Mouse (Mus musculus): ENCODE results near the gene Cenpt. TPM values are rescaled to one million over a fixed set of nuclear protein-coding genes. Genes with fewer than 3 reads are reported as not detected.

Cenpt gene
- polyA plus RNA-seq, 1 experiment from 2014 or later = 46.9 TPM

DNA sequence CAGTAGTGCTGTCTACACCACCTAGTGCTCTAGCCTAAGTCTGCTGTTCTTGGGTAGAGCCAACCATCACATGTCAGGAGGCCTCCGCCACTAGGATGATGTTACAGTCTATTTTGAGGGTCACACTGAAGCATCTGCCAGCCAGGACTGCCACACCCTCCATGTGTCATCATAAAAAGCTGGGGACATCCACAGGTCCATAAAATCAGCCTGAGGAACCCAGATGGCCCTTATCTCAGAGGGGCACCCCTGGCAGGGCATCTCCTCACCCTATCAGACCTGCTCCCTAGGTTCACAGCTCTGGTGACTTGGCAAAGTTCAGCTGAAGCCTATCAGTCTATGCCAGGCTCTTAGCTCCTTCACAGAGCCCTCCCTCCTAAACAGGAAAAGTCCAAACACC lies 32.2 kb downstream of the Cenpt start:
- no peak for ATAC-seq (ENCODE audit: insufficient number of reproducible peaks, low FRiP score, low TSS enrichment, low read depth)
- 81% methylated on average over 1 of the region's 1 CpGs for WGBS
- Histone ChIP-seq H3K4me1 (peaks cover 14% of the 10 kb centered on the region), H3K27me3 (no peaks in the 10 kb centered on the region), H3K4me3 (replicated peaks) (no peak overlapping the region), H3K27ac (replicated peaks) (no peak overlapping the region), H3K36me3 (peaks cover 58% of the 10 kb centered on the region), H3K4me2 (replicated peaks) (no peak overlapping the region), H3K9ac (no peak overlapping the region), H3K9me3 (replicated peaks) (no peaks in the 10 kb centered on the region)

- H3K9me3 ChIP-seq (replicated peaks) = no peaks in the 10 kb centered on the region
- peaks cover 48% of the 10 kb centered on the region for H3K36me3 ChIP-seq
- no peak overlapping the region for H3K27ac ChIP-seq (replicated peaks)
- H3K27me3 ChIP-seq = no peaks in the 10 kb centered on the region
- H3K9ac ChIP-seq = no peak overlapping the region
- no peak overlapping the region for H3K4me3 ChIP-seq (replicated peaks)
- no peak overlapping the region for H3K4me2 ChIP-seq (replicated peaks)
- ATAC-seq (ENCODE audit: insufficient number of reproducible peaks, low FRiP score, low TSS enrichment, low read depth) = no peak
- WGBS = 93% methylated on average over 3 of the region's 3 CpGs
- H3K4me1 ChIP-seq = peaks cover 7% of the 10 kb centered on the region; the same call in 1 of the 2 replicates
These were observed 33.4 kb downstream of the Cenpt start for GRCm38 (mm10) chr8:105819659-105820058.

DNA sequence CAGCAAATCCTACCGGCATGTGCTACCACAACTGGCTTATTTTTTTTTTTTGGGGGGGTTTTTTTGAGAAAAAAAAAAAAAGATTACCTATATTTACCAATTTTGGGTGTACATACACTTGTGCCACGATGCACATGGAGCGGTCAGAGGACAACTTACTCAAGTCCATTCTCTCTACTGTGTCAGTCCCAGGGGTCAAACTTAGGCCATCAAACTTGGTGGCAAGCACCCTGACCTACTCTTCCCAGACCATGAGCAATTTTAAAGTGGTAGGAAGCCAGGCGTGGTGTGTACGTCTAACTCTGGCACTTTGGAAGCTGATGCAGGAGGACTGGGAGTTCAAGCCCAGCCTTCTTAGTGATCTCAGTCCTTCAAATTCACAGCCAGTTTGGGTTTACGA lies 39.8 kb downstream of the Cenpt start:
- WGBS = 94% methylated on average over 6 of the region's 6 CpGs
- Histone ChIP-seq H3K27ac (replicated peaks) (no peak overlapping the region), H3K9me3 (replicated peaks) (no peaks in the 10 kb centered on the region), H3K9ac (no peak overlapping the region), H3K4me1 (no peaks in the 10 kb centered on the region), H3K4me3 (replicated peaks) (no peak overlapping the region), H3K27me3 (no peaks in the 10 kb centered on the region), H3K4me2 (replicated peaks) (no peak overlapping the region), H3K36me3 (0 out of 2 replicates have a peak, but pooled peaks cover 7% of the 10 kb centered on the region)
- ATAC-seq (ENCODE audit: insufficient number of reproducible peaks, low FRiP score, low TSS enrichment, low read depth) = no peak

- 0 out of 2 replicates have a peak, but pooled peaks cover 7% of the 10 kb centered on the region for H3K36me3 ChIP-seq
- no peak overlapping the region for H3K9ac ChIP-seq
- H3K27ac ChIP-seq (replicated peaks) = no peak overlapping the region
- no peak overlapping the region for H3K4me3 ChIP-seq (replicated peaks)
- ATAC-seq (ENCODE audit: insufficient number of reproducible peaks, low FRiP score, low TSS enrichment, low read depth) = no peak
- no peaks in the 10 kb centered on the region for H3K27me3 ChIP-seq
- H3K9me3 ChIP-seq (replicated peaks) = no peaks in the 10 kb centered on the region
- H3K4me2 ChIP-seq (replicated peaks) = no peak overlapping the region
- H3K4me1 ChIP-seq = no peaks in the 10 kb centered on the region
- 83% methylated on average over 5 of the region's 5 CpGs for WGBS
These were observed 40.6 kb downstream of the Cenpt start for GRCm38 (mm10) chr8:105812511-105812910.

GRCm38 (mm10) chr8:105811543-105811942 lies 41.5 kb downstream of the Cenpt start:
- Histone ChIP-seq H3K36me3 (0 out of 2 replicates have a peak, but pooled peaks cover 7% of the 10 kb centered on the region), H3K9me3 (replicated peaks) (no peaks in the 10 kb centered on the region), H3K4me3 (replicated peaks) (no peak overlapping the region), H3K4me2 (replicated peaks) (no peak overlapping the region), H3K9ac (no peak overlapping the region), H3K27me3 (no peaks in the 10 kb centered on the region), H3K27ac (replicated peaks) (no peak overlapping the region), H3K4me1 (no peaks in the 10 kb centered on the region)
- WGBS = 80% methylated on average over 3 of the region's 3 CpGs
- no peak for ATAC-seq (ENCODE audit: insufficient number of reproducible peaks, low FRiP score, low TSS enrichment, low read depth)

GRCm38 (mm10) chr8:105811061-105811460 lies 42.0 kb downstream of the Cenpt start:
- ATAC-seq (ENCODE audit: insufficient number of reproducible peaks, low FRiP score, low TSS enrichment, low read depth) = no peak
- Histone ChIP-seq H3K9ac (no peak overlapping the region), H3K36me3 (0 out of 2 replicates have a peak, but pooled peaks cover 7% of the 10 kb centered on the region), H3K27ac (replicated peaks) (no peak overlapping the region), H3K4me1 (no peaks in the 10 kb centered on the region), H3K9me3 (replicated peaks) (no peaks in the 10 kb centered on the region), H3K4me2 (replicated peaks) (no peak overlapping the region), H3K27me3 (no peaks in the 10 kb centered on the region), H3K4me3 (replicated peaks) (no peak overlapping the region)
- 85% methylated on average over 10 of the region's 10 CpGs for WGBS

DNA sequence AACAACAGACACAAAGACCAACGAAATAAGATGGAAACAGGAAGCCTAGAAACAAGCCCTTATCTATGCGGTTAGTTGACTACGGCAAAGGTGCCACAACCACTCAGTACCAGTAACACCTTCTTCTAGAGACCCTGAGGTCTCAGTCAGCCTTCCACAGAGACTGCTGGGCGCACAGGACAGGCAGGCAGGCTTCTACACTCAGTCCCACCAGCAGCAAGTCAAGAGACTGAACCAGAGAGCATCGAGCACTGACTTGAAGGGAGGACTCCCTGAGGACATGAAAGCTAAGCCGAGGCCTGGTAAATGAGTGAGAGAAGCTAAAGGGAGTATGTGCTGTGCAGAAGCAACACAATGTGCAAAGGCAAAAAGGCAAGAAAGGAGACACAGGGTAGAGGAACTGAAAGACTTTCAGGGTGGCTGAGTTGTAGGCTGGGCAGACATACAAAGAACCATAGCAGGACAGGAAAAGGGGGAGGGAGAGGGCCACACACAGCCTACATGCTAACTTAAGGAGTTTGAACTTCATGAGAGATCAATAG lies 42.8 kb downstream of the Cenpt start:
- Histone ChIP-seq H3K4me1 (no peaks in the 10 kb centered on the region), H3K27ac (replicated peaks) (no peak overlapping the region), H3K9ac (no peak overlapping the region), H3K4me3 (replicated peaks) (no peak overlapping the region), H3K9me3 (replicated peaks) (no peaks in the 10 kb centered on the region), H3K27me3 (no peaks in the 10 kb centered on the region), H3K4me2 (replicated peaks) (no peak overlapping the region), H3K36me3 (0 out of 2 replicates have a peak, but pooled peaks cover 11% of the 10 kb centered on the region)
- WGBS = 79% methylated on average over 6 of the region's 6 CpGs
- no peak for ATAC-seq (ENCODE audit: insufficient number of reproducible peaks, low FRiP score, low TSS enrichment, low read depth)

DNA sequence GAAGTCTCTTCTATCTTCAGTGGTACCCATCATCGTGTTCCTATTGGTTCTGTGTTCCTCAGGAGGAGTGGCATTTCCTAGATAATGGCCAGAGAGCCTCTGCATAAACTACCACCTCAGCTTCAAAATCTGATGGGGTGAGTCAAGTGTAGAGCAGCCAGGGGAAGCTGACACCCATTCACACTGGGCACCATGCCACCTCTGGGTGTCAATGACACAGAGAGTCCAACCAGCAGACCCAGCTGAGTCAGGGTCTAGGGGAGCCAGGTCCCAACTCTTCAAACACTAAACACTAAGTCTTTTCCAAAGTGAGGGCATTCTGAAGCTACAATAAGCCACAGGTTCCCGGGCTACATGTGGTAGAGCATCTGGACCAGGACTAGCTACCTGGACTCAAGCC lies 44.6 kb downstream of the Cenpt start:
- Histone ChIP-seq H3K36me3 (peaks cover 20% of the 10 kb centered on the region; the same call in 1 of the 2 replicates), H3K9me3 (replicated peaks) (no peaks in the 10 kb centered on the region), H3K9ac (no peak overlapping the region), H3K4me2 (replicated peaks) (no peak overlapping the region), H3K27ac (replicated peaks) (no peak overlapping the region), H3K27me3 (no peaks in the 10 kb centered on the region), H3K4me1 (no peaks in the 10 kb centered on the region), H3K4me3 (replicated peaks) (no peak overlapping the region)
- WGBS = 87% methylated on average over 2 of the region's 2 CpGs
- no peak for ATAC-seq (ENCODE audit: insufficient number of reproducible peaks, low FRiP score, low TSS enrichment, low read depth)

DNA sequence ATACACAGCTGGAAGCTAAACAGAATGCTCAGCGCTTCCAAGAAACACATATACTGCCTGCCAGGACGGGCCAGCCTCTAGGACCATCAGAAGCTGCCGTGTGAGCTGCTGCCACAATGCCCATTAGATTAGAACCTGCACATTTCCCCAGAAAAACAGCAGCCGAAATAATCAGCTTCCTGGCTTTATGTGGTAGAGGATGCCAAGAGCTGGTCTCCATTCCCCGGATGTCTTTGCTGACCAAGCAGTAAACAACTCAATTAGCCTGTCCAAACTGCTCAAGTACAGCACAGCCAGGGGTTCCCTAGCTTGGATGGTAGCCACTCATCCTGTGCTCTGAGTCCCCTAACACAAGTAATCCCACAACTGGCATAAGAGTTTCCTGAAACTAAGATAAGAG lies 45.3 kb downstream of the Cenpt start:
- 74% methylated on average over 5 of the region's 5 CpGs for WGBS
- ATAC-seq (ENCODE audit: insufficient number of reproducible peaks, low FRiP score, low TSS enrichment, low read depth) = no peak
- no peak overlapping the region; the same call in 1 of the 2 replicates for H3K27ac ChIP-seq (replicated peaks)

DNA sequence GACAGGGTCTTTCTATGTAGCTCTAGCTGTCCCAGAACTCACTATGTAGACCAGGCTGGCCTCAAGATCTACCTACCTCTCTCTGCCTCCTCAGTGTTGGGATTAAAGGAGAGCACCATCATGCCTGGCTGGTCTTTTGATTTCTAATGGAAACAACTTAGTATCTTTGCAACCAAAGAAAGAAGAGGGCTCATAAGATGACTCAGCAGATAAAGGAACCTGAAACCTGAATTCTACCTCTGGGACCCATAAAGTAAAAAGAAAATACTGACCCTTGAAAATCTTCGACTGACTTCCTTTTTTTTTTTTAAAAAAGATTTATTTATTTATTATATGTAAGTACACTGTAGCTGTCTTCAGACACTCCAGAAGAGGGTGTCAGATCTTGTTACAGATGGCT lies 47.1 kb downstream of the Cenpt start:
- no peaks in the 10 kb centered on the region for H3K9me3 ChIP-seq (replicated peaks)
- WGBS = 84% methylated on average over 1 of the region's 1 CpGs

More for the DNA sequence above, 45.3 kb downstream of the Cenpt start:
- Histone ChIP-seq H3K36me3 (peaks cover 20% of the 10 kb centered on the region; the same call in 1 of the 2 replicates), H3K9me3 (replicated peaks) (no peaks in the 10 kb centered on the region), H3K4me3 (replicated peaks) (no peak overlapping the region), H3K27me3 (no peaks in the 10 kb centered on the region), H3K9ac (no peak overlapping the region), H3K4me1 (no peaks in the 10 kb centered on the region), H3K4me2 (replicated peaks) (no peak overlapping the region)

GRCm38 (mm10) chr8:105805346-105805745 lies 47.7 kb downstream of the Cenpt start:
- ATAC-seq (ENCODE audit: insufficient number of reproducible peaks, low FRiP score, low TSS enrichment, low read depth) = no peak
- Histone ChIP-seq H3K9me3 (replicated peaks) (no peaks in the 10 kb centered on the region), H3K36me3 (peaks cover 17% of the 10 kb centered on the region; the same call in 1 of the 2 replicates), H3K27me3 (no peaks in the 10 kb centered on the region), H3K4me2 (replicated peaks) (no peak overlapping the region), H3K4me3 (replicated peaks) (no peak overlapping the region), H3K4me1 (0 out of 2 replicates have a peak, but pooled peaks cover 4% of the 10 kb centered on the region), H3K27ac (replicated peaks) (no peak overlapping the region), H3K9ac (no peak overlapping the region)
- 77% methylated on average over 3 of the region's 3 CpGs for WGBS

More for the DNA sequence above, 47.1 kb downstream of the Cenpt start:
- H3K27ac ChIP-seq (replicated peaks) = no peak overlapping the region
- no peak for ATAC-seq (ENCODE audit: insufficient number of reproducible peaks, low FRiP score, low TSS enrichment, low read depth)
- no peak overlapping the region for H3K4me3 ChIP-seq (replicated peaks)
- H3K4me1 ChIP-seq = no peaks in the 10 kb centered on the region
- H3K9ac ChIP-seq = no peak overlapping the region
- peaks cover 17% of the 10 kb centered on the region; the same call in 1 of the 2 replicates for H3K36me3 ChIP-seq
- no peaks in the 10 kb centered on the region for H3K27me3 ChIP-seq
- no peak overlapping the region for H3K4me2 ChIP-seq (replicated peaks)

DNA sequence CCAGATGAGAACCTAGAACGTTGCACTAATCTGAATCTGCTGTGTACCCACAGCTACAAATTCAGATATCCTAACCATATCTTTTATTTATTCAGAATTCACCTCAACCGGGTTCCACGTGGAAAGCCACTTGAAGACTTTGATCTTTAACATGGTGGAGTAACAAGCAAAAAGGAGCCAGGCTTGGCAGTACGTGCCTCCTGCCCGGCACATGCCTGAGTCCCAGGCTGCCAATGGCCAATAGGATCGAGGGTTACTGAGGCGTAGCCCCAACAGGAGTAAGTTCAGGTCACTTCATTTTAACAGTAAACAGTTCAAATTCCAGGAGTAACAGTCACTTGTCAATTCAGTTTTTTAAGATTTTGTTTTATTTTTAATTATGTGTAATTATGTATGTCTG lies 48.3 kb downstream of the Cenpt start:
- H3K4me1 ChIP-seq = 0 out of 2 replicates have a peak, but pooled peaks cover 10% of the 10 kb centered on the region
- ATAC-seq (ENCODE audit: insufficient number of reproducible peaks, low FRiP score, low TSS enrichment, low read depth) = no peak
- H3K4me3 ChIP-seq (replicated peaks) = no peak overlapping the region
- 89% methylated on average over 7 of the region's 7 CpGs for WGBS
- H3K9ac ChIP-seq = no peak overlapping the region
- no peak overlapping the region for H3K4me2 ChIP-seq (replicated peaks)
- no peaks in the 10 kb centered on the region for H3K9me3 ChIP-seq (replicated peaks)
- H3K27ac ChIP-seq (replicated peaks) = no peak overlapping the region
- peaks cover 17% of the 10 kb centered on the region; the same call in 1 of the 2 replicates for H3K36me3 ChIP-seq
- no peaks in the 10 kb centered on the region for H3K27me3 ChIP-seq

Measured in embryonic facial prominence, embryonic 15.5 days (tissue).